Mouse (Mus musculus) forebrain, embryonic 14.5 days (tissue): ENCODE results near the gene Lmna. TPM values are rescaled to one million over a fixed set of nuclear protein-coding genes. Genes with fewer than 3 reads are reported as not detected.

Experiments used
- ATAC-seq: fragments of 200-750 bp; cut with Nextera tagmentation; 2 replicates; pipeline ENCODE4 v1.8.0; 2017; ENCODE audit warnings: mild to moderate bottlenecking, moderate library complexity
- DNase-seq: peaks from one replicate; pipeline ENCODE4 v3.0.0-alpha.2; 2015; ENCODE audit warnings: low spot score
- H3K27ac ChIP-seq: fragments of 300-500 bp; sonication (generic); 2 replicates; pipeline ENCODE4 v1.5.1; 2014; ENCODE audit warnings: low read depth, mild to moderate bottlenecking, control low read depth, low read length, moderate library complexity
- H3K27me3 ChIP-seq: fragments of 300-500 bp; sonication (generic); replicated peaks from 2 replicates; pipeline ENCODE4 v1.6.1; 2014; ENCODE audit warnings: low read length, control low read depth, mixed read lengths; ENCODE audit not compliant: control insufficient read depth, insufficient read depth
- H3K36me3 ChIP-seq: fragments of 300-500 bp; sonication (generic); 2 replicates; pipeline ENCODE4 v1.6.1; 2014; ENCODE audit warnings: low read length, control low read depth; ENCODE audit not compliant: control insufficient read depth, insufficient read depth
- H3K4me1 ChIP-seq: fragments of 300-500 bp; sonication (generic); 2 replicates; pipeline ENCODE4 v1.6.1; 2014; ENCODE audit warnings: antibody characterized with exemption, low read length, control low read depth; ENCODE audit not compliant: control insufficient read depth, insufficient read depth
- H3K4me2 ChIP-seq: fragments of 300-500 bp; sonication (generic); 2 replicates; pipeline ENCODE4 v1.6.1; 2014; ENCODE audit warnings: mild to moderate bottlenecking, control low read depth, low read length
- H3K4me3 ChIP-seq: fragments of 300-500 bp; sonication (generic); 2 replicates; pipeline ENCODE4 v1.5.1; 2014; ENCODE audit warnings: low read depth, low read length, control low read depth
- H3K9ac ChIP-seq: fragments of 300-500 bp; sonication (generic); 2 replicates; pipeline ENCODE4 v1.6.1; 2014; ENCODE audit warnings: mild to moderate bottlenecking, low read length, control low read depth, moderate library complexity
- H3K9me3 ChIP-seq: fragments of 300-500 bp; sonication (generic); replicated peaks from 2 replicates; pipeline ENCODE4 v1.6.1; 2016; ENCODE audit warnings: low read length, control low read depth, mixed read lengths; ENCODE audit not compliant: control insufficient read depth
- WGBS: fragments of 180-500 bp; shearing (Covaris S2); extraction: QIAGEN DNeasy Blood & Tissue Kit; methylation state at CpG from one replicate; pipeline ENCODE4 v1.1.7; 2014; 5-methylcytosine and 5-hydroxymethylcytosine counted together
- polyA plus RNA-seq: library from polyadenylated mRNA; unstranded; fragments of >200 nt; fragmentation: Nextera tagmentation; extraction: Ambion mirVana; gene quantifications from 2 replicates; pipeline ENCODE4 v1.2.1, GENCODE M21; 2014

Lmna gene
- polyA plus RNA-seq, 1 experiment from 2014 or later: 18.0 TPM

DNA sequence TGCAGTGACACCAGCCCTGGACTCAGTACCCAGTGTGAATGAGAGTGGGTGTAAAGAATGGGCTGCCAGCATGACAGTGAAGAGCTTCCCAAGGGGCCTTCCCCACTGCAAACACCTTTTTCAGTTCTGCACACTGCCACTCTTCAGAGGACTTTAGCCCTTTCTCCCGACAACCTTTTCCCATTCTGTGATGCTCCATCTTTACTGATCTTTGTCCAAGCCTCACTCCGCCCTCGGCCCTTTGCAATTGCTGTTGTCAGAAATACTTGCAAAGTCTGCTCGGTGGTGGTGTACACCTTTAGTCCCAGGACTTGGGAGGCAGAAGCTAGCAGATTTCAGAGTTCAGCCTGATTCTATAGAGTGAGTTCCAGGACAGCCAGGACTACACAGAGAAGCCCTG lies 41.8 kb upstream of the Lmna start:
- 83% methylated on average over 4 of the region's 4 CpGs for WGBS

GRCm38 (mm10) chr3:88548180-88548917 lies 38.6 kb upstream of the Lmna start, which contains the start of gene Rab25:
Gene Rab25, minus strand, starts transcription at chr3:88548300.
- 55% methylated on average over 18 of the region's 18 CpGs for WGBS
- ATAC-seq (no peak), DNase-seq (no peak)
- no peak within 1 kb of the TSS for H3K4me3 ChIP-seq
- H3K9me3 ChIP-seq: no peaks in the 10 kb centered on the region
- H3K27me3 ChIP-seq: no peaks in the 10 kb centered on the region
- H3K4me1 ChIP-seq: peaks cover 7% of the 10 kb centered on the region; the same call in 1 of the 2 replicates
- H3K27ac ChIP-seq: no peak within 1 kb of the TSS
- H3K36me3 ChIP-seq: no peaks in the 10 kb centered on the region
- H3K9ac ChIP-seq: no peak within 1 kb of the TSS
- H3K4me2 ChIP-seq: no peak within 1 kb of the TSS

More for the DNA sequence above, 41.8 kb upstream of the Lmna start:
- DNase-seq (no peak), ATAC-seq (no peak)
- Histone ChIP-seq H3K9me3 (no peaks in the 10 kb centered on the region), H3K4me1 (peaks cover 16% of the 10 kb centered on the region), H3K27me3 (no peaks in the 10 kb centered on the region), H3K36me3 (peaks cover 10% of the 10 kb centered on the region), H3K9ac (no peak overlapping the region), H3K27ac (no peak overlapping the region), H3K4me2 (peak overlapping the region; percentile 81; the same call in 1 of the 2 replicates), H3K4me3 (no peak overlapping the region)

- Histone ChIP-seq H3K9me3 (no peaks in the 10 kb centered on the region), H3K4me2 (no peak overlapping the region), H3K4me1 (peaks cover 2% of the 10 kb centered on the region; the same call in 1 of the 2 replicates), H3K36me3 (no peaks in the 10 kb centered on the region; the same call in 1 of the 2 replicates), H3K27ac (no peak overlapping the region), H3K9ac (no peak overlapping the region), H3K4me3 (no peak overlapping the region), H3K27me3 (no peaks in the 10 kb centered on the region)
- ATAC-seq (no peak), DNase-seq (no peak)
- WGBS: 83% methylated on average over 6 of the region's 6 CpGs
These were observed 37.1 kb upstream of the Lmna start for GRCm38 (mm10) chr3:88546674-88547418.

- Histone ChIP-seq H3K4me1 (peaks cover 12% of the 10 kb centered on the region), H3K9ac (no peak overlapping the region), H3K27ac (no peak overlapping the region), H3K9me3 (no peaks in the 10 kb centered on the region), H3K27me3 (no peaks in the 10 kb centered on the region), H3K4me3 (no peak overlapping the region), H3K36me3 (peaks cover 13% of the 10 kb centered on the region), H3K4me2 (no peak overlapping the region)
- WGBS: 67% methylated on average over 20 of the region's 20 CpGs
- DNase-seq (no peak), ATAC-seq (no peak)
These were observed 35.3 kb upstream of the Lmna start for GRCm38 (mm10) chr3:88544955-88545591.

- Histone ChIP-seq H3K4me1 (peaks cover 15% of the 10 kb centered on the region), H3K4me3 (no peak overlapping the region), H3K4me2 (no peak overlapping the region), H3K9me3 (no peaks in the 10 kb centered on the region), H3K9ac (no peak overlapping the region), H3K27ac (no peak overlapping the region), H3K36me3 (peaks cover 18% of the 10 kb centered on the region), H3K27me3 (no peaks in the 10 kb centered on the region)
- WGBS: 33% methylated on average over 5 of the region's 5 CpGs
- DNase-seq (no peak), ATAC-seq (no peak)
These were observed 34.8 kb upstream of the Lmna start for GRCm38 (mm10) chr3:88544514-88544913.

DNA sequence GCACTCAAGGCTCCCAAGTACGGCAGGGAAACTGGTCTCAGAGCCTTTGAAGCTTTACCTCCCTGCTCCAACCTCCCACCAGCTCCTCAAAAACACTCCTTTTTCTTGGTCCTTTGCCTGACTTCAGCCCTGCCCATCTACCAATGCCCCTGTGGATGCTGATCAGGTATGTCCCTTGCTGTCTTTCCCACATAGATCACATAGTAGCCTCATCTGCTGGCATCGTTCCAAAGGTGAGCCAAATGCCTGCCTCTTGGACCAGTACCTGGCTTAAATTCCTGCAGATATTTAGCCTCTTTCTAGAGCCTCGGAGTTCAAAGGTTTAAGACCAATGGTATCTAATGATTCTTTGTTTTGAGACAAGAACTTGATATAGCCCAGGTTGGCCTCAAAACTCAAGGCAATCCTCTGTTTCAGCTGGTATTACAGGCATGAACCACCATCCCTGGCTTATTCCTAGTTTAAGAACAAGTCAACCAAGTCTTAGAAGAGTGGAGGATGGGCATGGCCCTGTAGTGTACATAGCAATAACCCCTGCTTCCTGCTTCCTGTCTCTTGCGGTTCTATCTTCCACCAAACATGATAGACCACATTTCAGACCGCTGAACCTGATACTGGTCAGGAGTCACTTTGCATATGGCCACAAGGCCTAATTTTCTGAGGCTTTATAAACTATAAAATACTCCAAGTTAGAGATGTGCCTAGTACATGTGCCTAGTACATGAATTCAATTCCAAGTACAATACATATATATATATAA lies 34.1 kb upstream of the Lmna start:
- Histone ChIP-seq H3K4me3 (no peak overlapping the region), H3K9me3 (no peaks in the 10 kb centered on the region), H3K4me2 (no peak overlapping the region), H3K27me3 (no peaks in the 10 kb centered on the region), H3K4me1 (peaks cover 16% of the 10 kb centered on the region), H3K27ac (no peak overlapping the region), H3K36me3 (peaks cover 22% of the 10 kb centered on the region), H3K9ac (no peak overlapping the region)
- DNase-seq: no peak
- WGBS: 77% methylated on average over 5 of the region's 5 CpGs
- ATAC-seq: no peak

GRCm38 (mm10) chr3:88543174-88543573 lies 33.4 kb upstream of the Lmna start:
- Histone ChIP-seq H3K27me3 (no peaks in the 10 kb centered on the region), H3K36me3 (peaks cover 28% of the 10 kb centered on the region), H3K27ac (no peak overlapping the region), H3K9me3 (no peaks in the 10 kb centered on the region), H3K9ac (no peak overlapping the region), H3K4me2 (no peak overlapping the region), H3K4me3 (no peak overlapping the region), H3K4me1 (peaks cover 23% of the 10 kb centered on the region)
- 80% methylated on average over 8 of the region's 8 CpGs for WGBS
- DNase-seq (no peak), ATAC-seq (no peak)

GRCm38 (mm10) chr3:88542486-88542885 lies 32.7 kb upstream of the Lmna start:
- no peak for ATAC-seq
- Histone ChIP-seq H3K36me3 (peaks cover 35% of the 10 kb centered on the region), H3K27ac (peak overlapping the region; percentile 40; the same call in 1 of the 2 replicates), H3K27me3 (no peaks in the 10 kb centered on the region), H3K4me3 (no peak overlapping the region), H3K9me3 (no peaks in the 10 kb centered on the region), H3K4me1 (peaks cover 29% of the 10 kb centered on the region), H3K9ac (no peak overlapping the region), H3K4me2 (no peak overlapping the region)
- WGBS: 76% methylated on average over 4 of the region's 4 CpGs
- DNase-seq: no peak
